Comparison of ENCODE assay signal across 25 mouse cellular contexts in the genomic region with DNA sequence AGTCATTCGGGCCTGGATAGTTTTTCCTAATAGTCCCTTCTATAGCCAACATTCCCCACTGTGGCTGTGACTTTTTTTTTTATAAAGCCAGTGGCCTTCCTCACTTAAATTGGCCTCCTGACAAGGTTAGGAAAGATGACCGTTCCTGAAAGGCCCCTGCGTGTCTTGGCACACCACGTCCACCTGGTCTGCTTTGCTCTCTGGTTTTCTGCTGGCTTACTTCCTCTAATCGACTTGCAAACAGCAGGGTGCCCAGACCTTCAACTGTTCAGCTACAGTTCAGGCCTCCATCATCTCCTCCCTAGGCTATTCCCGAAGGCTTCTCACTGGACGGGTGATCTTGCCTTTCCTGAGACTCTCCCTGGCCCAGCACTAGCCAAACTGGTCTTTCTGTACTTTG. TPM values are rescaled to one million over a fixed set of nuclear protein-coding genes. Genes with fewer than 3 reads are reported as not detected.
A peak's percentile ranks its signal among the peaks of the same experiment; 100 is the strongest.
DNase-seq lines count a peak whose midpoint lies in the region; ATAC-seq lines count a peak whose summit lies in the region.
"Had no signal": no experiment of that assay in that cellular context is flagged by ENCODE, and none has a peak within 500 bp of the region (broad histone marks: within the 10 kb centered on the region; RNA-seq: fewer than 3 reads in every experiment).

No protein-coding gene starts in this region.

- H3K9ac ChIP-seq in kidney, embryonic 16.5 days (replicated peaks; ENCODE audit: low read length) = no peak overlapping the region
- H3K9ac ChIP-seq: embryonic facial prominence, embryonic 15.5 days; liver, postnatal 0 days; midbrain, embryonic 13.5 days; neural tube, embryonic 13.5 days had no signal

- no peaks in the 10 kb centered on the region for H3K27me3 ChIP-seq in kidney, embryonic 16.5 days (ENCODE audit: insufficient read depth, low read length)
- H3K27me3 ChIP-seq: embryonic facial prominence, embryonic 15.5 days; midbrain, embryonic 13.5 days; neural tube, embryonic 13.5 days had no signal

- no peaks in the 10 kb centered on the region for H3K9me3 ChIP-seq in kidney, embryonic 16.5 days (ENCODE audit: low read length)
- H3K9me3 ChIP-seq: embryonic facial prominence, embryonic 15.5 days; heart, embryonic 10.5 days; hindbrain, embryonic 10.5 days; midbrain, embryonic 13.5 days; neural tube, embryonic 13.5 days had no signal

- H3K4me3 ChIP-seq in kidney, embryonic 16.5 days (ENCODE audit: low read length) = no peak overlapping the region
- H3K4me3 ChIP-seq: embryonic facial prominence, embryonic 15.5 days; gastrocnemius, adult 2 months; heart, embryonic 10.5 days; hindbrain, embryonic 10.5 days; midbrain, embryonic 13.5 days; neural tube, embryonic 13.5 days had no signal

- no peak overlapping the region for H3K27ac ChIP-seq in kidney, embryonic 16.5 days (ENCODE audit: low read length)
- H3K27ac ChIP-seq: embryonic facial prominence, embryonic 15.5 days; gastrocnemius, adult 2 months; heart, embryonic 10.5 days; hindbrain, embryonic 10.5 days; hindbrain, postnatal 0 days; macrophage; midbrain, embryonic 13.5 days; neural tube, embryonic 13.5 days; stomach, postnatal 0 days had no signal

- H3K36me3 ChIP-seq in kidney, embryonic 16.5 days (ENCODE audit: insufficient read depth, low read length) = peaks cover 14% of the 10 kb centered on the region

- WGBS in kidney, embryonic 16.5 days = 77% methylated on average over 7 of the region's 7 CpGs

- 0 out of 2 replicates have a peak, but pooled peaks cover 2% of the 10 kb centered on the region for H3K4me1 ChIP-seq in kidney, embryonic 16.5 days (ENCODE audit: insufficient read depth, low read length)
- H3K4me1 ChIP-seq: embryonic facial prominence, embryonic 15.5 days; midbrain, embryonic 13.5 days had no signal

- no peak for ATAC-seq in kidney, embryonic 16.5 days (ENCODE audit: low FRiP score, low TSS enrichment)
- peak; percentile 59 for ATAC-seq in granulocyte monocyte progenitor cell, adult 5-6 weeks (replicated peaks; ENCODE audit: poor library complexity, severe bottlenecking)
- peak; percentile 30; the same call in 1 of the 2 replicates for ATAC-seq in neutrophil, adult 5-6 weeks (ENCODE audit: extremely low read depth, insufficient number of reproducible peaks, low FRiP score, poor library complexity, severe bottlenecking)
- ATAC-seq: forebrain, embryonic 14.5 days; hindbrain, postnatal 0 days; intestine, postnatal 0 days; liver, postnatal 0 days; lung, postnatal 0 days; midbrain, embryonic 13.5 days had no signal

- no peak overlapping the region for H3K4me2 ChIP-seq in kidney, embryonic 16.5 days (replicated peaks; ENCODE audit: low read depth, low read length)
- H3K4me2 ChIP-seq: embryonic facial prominence, embryonic 15.5 days; midbrain, embryonic 13.5 days; neural tube, embryonic 13.5 days had no signal

- DNase-seq in cerebellum, adult 11-12 months = peak; percentile 11
- no peak for DNase-seq in cerebellum, adult 9-10 months
- DNase-seq in kidney, adult 9 months = peak; percentile 19
- no peak for DNase-seq in urinary bladder, postnatal 25 days (ENCODE audit: low spot score)
- no peak for DNase-seq in ovary, adult 18-20 months (ENCODE audit: low spot score)
- DNase-seq: adrenal gland, postnatal 25 days; gastrocnemius, adult 2 months; layer of hippocampus, adult 9-11 months; liver, postnatal 0 days; thymus, adult 2 months; thymus, postnatal 4 days had no signal

RNA-seq across cellular contexts. Expression of a gene that starts 10.8 kb away (rescaled TPM):
- 73.5 and 77.6 TPM in 2 replicates for polyA plus RNA-seq in kidney, embryonic 16.5 days (2015; fragmentation: Nextera tagmentation; extraction: Ambion mirVana)
- 31.1 and 33.6 TPM in 2 replicates for total RNA-seq in granulocyte monocyte progenitor cell, adult 5-6 weeks (2014; fragmentation: Nextera tagmentation)
- 54.1 and 64.2 TPM in 2 replicates for total RNA-seq in granulocyte monocyte progenitor cell, adult 5-6 weeks (2017)
- 61.6 and 61.9 TPM in 2 replicates for total RNA-seq in neutrophil, adult 5-6 weeks (2017)

RNA-seq across cellular contexts. Expression of a gene that starts 10.9 kb away (rescaled TPM):
- 13.8 and 17.4 TPM in 2 replicates for polyA plus RNA-seq in kidney, embryonic 16.5 days (2015; fragmentation: Nextera tagmentation; extraction: Ambion mirVana)
- total RNA-seq in granulocyte monocyte progenitor cell, adult 5-6 weeks (2014; fragmentation: Nextera tagmentation) = 6.8 and 9.7 TPM in 2 replicates
- total RNA-seq in granulocyte monocyte progenitor cell, adult 5-6 weeks (2017) = 10.9 and 11.4 TPM in 2 replicates
- 19.1 and 23.8 TPM in 2 replicates for total RNA-seq in neutrophil, adult 5-6 weeks (2017)

Comparison
In these comparisons a context has a peak if more than half of its experiments do, and no peak if none do; other contexts are left out.
1. DNase-seq: peak in cerebellum, adult 11-12 months (single experiment) and kidney, adult 9 months (single experiment); none in cerebellum, adult 9-10 months (single experiment), urinary bladder, postnatal 25 days (single experiment) and ovary, adult 18-20 months (single experiment).